ENCODE assay signal across 8 mouse cellular contexts in the genomic region with DNA sequence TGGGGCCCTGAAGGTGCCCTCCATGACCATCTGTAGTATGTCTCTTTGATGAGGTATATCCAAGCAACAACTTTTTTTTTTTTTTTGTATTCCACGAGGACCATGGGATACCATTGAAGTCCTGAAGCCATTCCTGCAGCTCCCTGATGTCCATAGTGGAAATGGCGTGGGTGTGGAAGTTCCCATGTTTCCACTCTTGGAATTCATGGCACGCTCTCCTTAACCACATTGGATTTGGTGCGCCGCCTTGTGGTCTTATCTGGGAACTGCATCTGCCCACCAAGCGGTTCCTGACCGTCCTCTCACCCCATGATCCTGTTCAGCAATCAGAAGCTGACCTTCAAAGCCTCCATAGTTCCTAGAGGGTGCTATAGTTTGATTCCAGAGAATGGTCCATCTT.
DNase-seq lines count a peak whose midpoint lies in the region; ATAC-seq and TF ChIP-seq lines count a peak whose summit lies in the region.

No protein-coding gene starts in this region.

- H3K4me3 ChIP-seq in kidney, adult 2 months (ENCODE audit: insufficient read depth, low read depth, low read length) = no peak overlapping the region
- no peak overlapping the region for H3K4me3 ChIP-seq in kidney, embryonic 16.5 days (ENCODE audit: low read length)
- no peak overlapping the region for H3K4me3 ChIP-seq in hindbrain, embryonic 14.5 days (replicated peaks; ENCODE audit: low read length)
- H3K4me3 ChIP-seq in limb, embryonic 10.5 days = no peak overlapping the region

- no peaks in the 10 kb centered on the region for H3K36me3 ChIP-seq in kidney, adult 2 months (ENCODE audit: control insufficient read depth, insufficient read depth, low read length)
- no peaks in the 10 kb centered on the region for H3K36me3 ChIP-seq in kidney, embryonic 16.5 days (ENCODE audit: insufficient read depth, low read length)
- no peaks in the 10 kb centered on the region for H3K36me3 ChIP-seq in hindbrain, embryonic 14.5 days (replicated peaks; ENCODE audit: control insufficient read depth, insufficient read depth)
- no peaks in the 10 kb centered on the region for H3K36me3 ChIP-seq in limb, embryonic 10.5 days

- no peak for ATAC-seq in kidney, embryonic 16.5 days (ENCODE audit: low FRiP score, low TSS enrichment)
- peak; percentile 43 for ATAC-seq in activated CD4-positive, CD25-positive, alpha-beta regulatory T cell, adult 4 months
- no peak for ATAC-seq in hindbrain, embryonic 14.5 days (ENCODE audit: low FRiP score)

- no peaks in the 10 kb centered on the region for H3K9me3 ChIP-seq in kidney, embryonic 16.5 days (ENCODE audit: low read length)
- H3K9me3 ChIP-seq in hindbrain, embryonic 14.5 days (ENCODE audit: control insufficient read depth, low read length) = no peaks in the 10 kb centered on the region
- H3K9me3 ChIP-seq in limb, embryonic 10.5 days (replicated peaks) = no peaks in the 10 kb centered on the region

- no peak for TF ChIP-seq POLR2A in kidney, adult 2 months (IDR thresholded peaks at IDR 0.05; ENCODE audit: low read depth, low read length)

- WGBS in kidney, adult 2 months = 11% methylated on average over 7 of the region's 7 CpGs
- WGBS in kidney, embryonic 16.5 days = 17% methylated on average over 7 of the region's 7 CpGs
- WGBS in hindbrain, embryonic 14.5 days = 10% methylated on average over 7 of the region's 7 CpGs
- 22% methylated on average over 7 of the region's 7 CpGs for WGBS in limb, embryonic 10.5 days

- H3K27ac ChIP-seq in kidney, adult 2 months (ENCODE audit: insufficient read depth, low read depth, low read length) = no peak overlapping the region
- no peak overlapping the region for H3K27ac ChIP-seq in kidney, embryonic 16.5 days (ENCODE audit: low read length)
- H3K27ac ChIP-seq in hindbrain, embryonic 14.5 days = no peak overlapping the region
- no peak overlapping the region for H3K27ac ChIP-seq in limb, embryonic 10.5 days

- peak; percentile 81 for TF ChIP-seq CTCF in kidney, adult 2 months (conservative IDR thresholded peaks at IDR 0.05; ENCODE audit: insufficient read depth, insufficient read length, low read depth, low read length)

- H3K27me3 ChIP-seq in kidney, adult 2 months (replicated peaks; ENCODE audit: control insufficient read depth, insufficient read depth, low read length) = no peaks in the 10 kb centered on the region
- no peaks in the 10 kb centered on the region for H3K27me3 ChIP-seq in kidney, embryonic 16.5 days (ENCODE audit: insufficient read depth, low read length)
- no peaks in the 10 kb centered on the region for H3K27me3 ChIP-seq in hindbrain, embryonic 14.5 days (ENCODE audit: control insufficient read depth, insufficient read depth, low read length)
- H3K27me3 ChIP-seq in limb, embryonic 10.5 days (ENCODE audit: low read depth, poor library complexity, severe bottlenecking) = no peaks in the 10 kb centered on the region

- H3K4me1 ChIP-seq in kidney, adult 2 months (ENCODE audit: control insufficient read depth, insufficient read depth, low read length) = no peaks in the 10 kb centered on the region
- H3K4me1 ChIP-seq in kidney, embryonic 16.5 days (ENCODE audit: insufficient read depth, low read length) = no peaks in the 10 kb centered on the region
- H3K4me1 ChIP-seq in hindbrain, embryonic 14.5 days (replicated peaks; ENCODE audit: control insufficient read depth, insufficient read depth, low read length) = peaks cover 4% of the 10 kb centered on the region; the same call in 1 of the 2 replicates
- H3K4me1 ChIP-seq in limb, embryonic 10.5 days = no peaks in the 10 kb centered on the region

- no peak overlapping the region for H3K4me2 ChIP-seq in kidney, embryonic 16.5 days (replicated peaks; ENCODE audit: low read depth, low read length)
- no peak overlapping the region for H3K4me2 ChIP-seq in hindbrain, embryonic 14.5 days (replicated peaks)

- no peak overlapping the region for H3K9ac ChIP-seq in kidney, embryonic 16.5 days (replicated peaks; ENCODE audit: low read length)
- H3K9ac ChIP-seq in hindbrain, embryonic 14.5 days = no peak overlapping the region

- peak; percentile 44 for DNase-seq in kidney, adult 2 months
- peak; percentile 74 to 83 for DNase-seq in cerebellum, postnatal 25 days
- DNase-seq in hindbrain, embryonic 14.5 days (ENCODE audit: low spot score) = peak; percentile 62
- peak; percentile 82 for DNase-seq in limb, embryonic 10.5 days (ENCODE audit: low spot score)
- peak; percentile 8 for DNase-seq in retina, adult 2 months (ENCODE audit: low read depth, low spot score)
- DNase-seq in urinary bladder, postnatal 36 days (ENCODE audit: low spot score in 2 of 2) = peak; percentile 34 to 50

Comparison
In these comparisons a context has a peak if more than half of its experiments do, and no peak if none do; other contexts are left out.
1. DNase-seq: peak in every context shown above with its lines; median percentile 82 in limb, embryonic 10.5 days; 78 in cerebellum, postnatal 25 days; 62 in hindbrain, embryonic 14.5 days; 44 in kidney, adult 2 months; 42 in urinary bladder, postnatal 36 days; 8 in retina, adult 2 months.